In genomic region chr10:34484014-34484411, GRCm38 (mm10) we compare ENCODE assay signal across 8 mouse cellular contexts. TPM values are rescaled to one million over a fixed set of nuclear protein-coding genes. Genes with fewer than 3 reads are reported as not detected.
DNase-seq lines count a peak whose midpoint lies in the region; ATAC-seq lines count a peak whose summit lies in the region.

No protein-coding gene starts in this region.

- peak; percentile 13 for DNase-seq in ovary, postnatal 10 days (ENCODE audit: low spot score)
- DNase-seq in ovary, postnatal 36 days (ENCODE audit: low spot score), result no peak
- DNase-seq in gastrocnemius, postnatal 25 days, result peak; percentile 37
- DNase-seq in kidney, adult 9 months, result peak; percentile 42
- peak; percentile 24 for DNase-seq in lung, postnatal 10 days
- no peak for DNase-seq in thymus, postnatal 0 days (ENCODE audit: low spot score)
- no peak for DNase-seq in cerebellum, adult 8-10 months

- no peak for ATAC-seq in megakaryocyte progenitor cell, adult 5-6 weeks (replicated peaks; ENCODE audit: poor library complexity)

RNA-seq across cellular contexts. Expression of gene Frk, which starts 0.8 kb away (rescaled TPM):
- 1 to 10 TPM in 1 of 2 experiments, under 1 TPM in 1; 0.92 to 1.1 TPM for total RNA-seq in gastrocnemius, postnatal 25 days (2021)
- not detected in 2 replicates for total RNA-seq in megakaryocyte progenitor cell, adult 5-6 weeks (2015)
- total RNA-seq in megakaryocyte progenitor cell, adult 5-6 weeks (2017), result 0.10 TPM in 1 of 2 replicates, not detected in the other
- 0.98 and 1.3 TPM in 2 replicates for polyA plus RNA-seq in thymus, postnatal 0 days (2015; fragmentation: Nextera tagmentation; extraction: Ambion mirVana)

Comparison
In these comparisons a context has a peak if more than half of its experiments do, and no peak if none do; other contexts are left out.
1. DNase-seq: peak in ovary, postnatal 10 days (single experiment), gastrocnemius, postnatal 25 days (single experiment), kidney, adult 9 months (single experiment) and lung, postnatal 10 days (single experiment); none in ovary, postnatal 36 days (single experiment), thymus, postnatal 0 days (single experiment) and cerebellum, adult 8-10 months (single experiment).